Mouse (Mus musculus): ENCODE results near the gene Cobl. TPM values are rescaled to one million over a fixed set of nuclear protein-coding genes. Genes with fewer than 3 reads are reported as not detected.

The Cobl gene
- not detected in 2 replicates for total RNA-seq (2015; ENCODE audit: low replicate concordance)
- 2.3 TPM in 1 of 2 replicates, not detected in the other for total RNA-seq (2017; ENCODE audit: low replicate concordance)

DNA sequence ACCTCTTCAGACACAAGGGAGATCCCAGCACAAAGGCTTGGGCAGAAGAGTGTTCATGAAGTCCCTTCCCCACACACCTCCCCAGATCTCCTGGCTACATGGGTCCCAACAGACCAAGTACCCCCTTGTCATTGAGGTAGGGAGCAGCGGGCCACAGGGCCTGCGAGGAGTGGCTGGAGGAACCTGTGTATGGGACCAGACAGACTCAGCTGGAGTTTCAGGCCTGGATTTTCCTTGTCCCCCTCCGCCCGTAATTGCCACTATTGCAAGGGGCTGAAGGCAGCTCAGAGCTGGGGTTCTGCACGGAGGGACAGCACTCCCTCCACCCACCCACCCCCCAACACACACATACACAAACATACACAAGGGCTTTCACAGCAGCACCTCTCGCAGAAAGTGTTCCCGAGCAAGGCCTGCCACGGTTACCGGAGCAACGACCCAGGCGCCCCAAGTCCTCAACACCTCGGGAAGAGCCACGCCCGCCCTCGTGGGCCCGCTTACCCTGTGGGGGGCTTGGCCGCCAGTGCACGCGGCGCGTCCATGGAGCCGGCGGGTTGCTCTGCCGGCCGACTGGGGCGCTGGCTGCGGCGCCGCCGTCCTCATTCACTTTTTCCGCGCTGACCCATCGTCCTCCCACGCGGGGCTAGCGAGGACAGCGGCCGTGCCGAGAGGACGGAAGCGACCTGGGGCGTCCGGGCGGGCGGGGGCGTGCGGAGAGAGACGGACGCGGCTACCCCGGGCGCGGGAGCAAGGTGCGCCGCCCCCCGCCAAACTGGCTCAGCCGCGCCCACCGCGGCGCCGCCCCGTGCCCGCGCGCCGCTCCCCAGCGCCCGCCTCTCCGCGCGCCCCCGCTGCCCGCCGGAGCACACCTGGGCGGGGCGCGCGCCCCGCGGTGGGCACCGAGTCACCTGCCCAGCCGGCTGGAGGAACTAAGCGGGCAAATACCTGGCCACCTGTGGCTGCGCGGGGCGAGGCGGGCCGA, at the start of gene Cobl:
TSS of gene Cobl (minus strand) at position 780 of the 982 bp plus-strand sequence.
- ATAC-seq (replicated peaks; ENCODE audit: low FRiP score, poor library complexity, severe bottlenecking), result no peak

GRCm38 (mm10) chr11:12513796-12514195, 49.0 kb upstream of the Cobl start:
- no peak for ATAC-seq (replicated peaks; ENCODE audit: low FRiP score, poor library complexity, severe bottlenecking)

GRCm38 (mm10) chr11:12506371-12506890, 41.7 kb upstream of the Cobl start:
- ATAC-seq (replicated peaks; ENCODE audit: low FRiP score, poor library complexity, severe bottlenecking), result no peak

DNA sequence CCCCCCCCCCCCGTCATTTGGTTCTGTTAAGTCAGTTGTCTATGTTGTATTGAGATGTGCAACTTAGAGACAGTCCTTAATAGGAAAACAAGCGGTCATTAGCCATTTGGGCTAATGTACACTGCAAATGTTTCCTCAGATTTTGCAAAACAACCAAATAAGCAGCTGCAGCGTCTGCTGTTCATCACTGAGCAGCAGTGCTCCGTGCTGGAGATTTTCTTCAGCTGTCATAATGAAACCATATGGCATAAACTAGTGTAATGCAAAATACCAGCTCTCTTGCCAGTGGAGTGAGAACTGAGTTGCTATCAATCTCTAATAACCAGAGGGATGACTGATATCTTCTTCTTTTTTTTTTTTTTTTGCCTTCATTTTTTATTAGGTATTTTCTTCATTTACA, 39.0 kb upstream of the Cobl start:
- no peak for ATAC-seq (replicated peaks; ENCODE audit: low FRiP score, poor library complexity, severe bottlenecking)

DNA sequence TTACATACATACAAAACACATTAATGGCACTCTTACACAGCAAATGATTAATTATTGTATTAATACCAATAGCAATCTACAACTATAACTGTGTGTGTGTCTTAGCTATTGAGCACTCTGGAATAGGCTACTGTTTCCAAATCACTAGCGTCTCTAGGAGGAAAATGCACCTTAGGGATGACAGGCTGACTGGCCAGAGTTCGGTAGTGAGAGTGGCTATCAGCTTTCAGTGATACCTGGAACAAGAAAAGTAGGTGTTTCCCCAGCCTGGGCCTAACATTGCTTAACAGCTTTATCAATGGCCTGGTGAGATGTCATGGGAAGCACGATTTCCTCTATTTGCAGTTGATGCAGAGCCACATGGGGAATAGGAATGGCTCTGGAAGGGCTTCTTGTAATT, 37.0 kb upstream of the Cobl start:
- no peak for ATAC-seq (replicated peaks; ENCODE audit: low FRiP score, poor library complexity, severe bottlenecking)

DNA sequence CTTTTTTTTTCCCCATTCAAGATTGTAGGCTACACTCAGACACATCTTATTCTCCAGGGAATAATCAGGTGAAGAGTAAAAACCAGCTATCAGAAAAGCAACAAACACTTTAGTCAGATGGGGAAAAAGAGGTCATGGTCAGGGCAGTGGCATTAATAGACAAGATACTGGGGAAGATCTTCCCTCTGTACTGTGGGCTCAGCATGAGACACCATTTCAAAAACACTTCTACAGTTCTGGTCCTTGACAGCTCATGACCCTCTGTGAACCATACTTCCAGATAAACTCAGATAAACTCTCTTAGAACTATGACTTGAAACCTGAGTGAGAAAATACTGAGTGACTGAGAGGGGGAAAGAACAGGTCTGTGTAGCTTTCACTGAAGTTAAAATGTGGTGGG, 29.0 kb upstream of the Cobl start:
- no peak for ATAC-seq (replicated peaks; ENCODE audit: low FRiP score, poor library complexity, severe bottlenecking)

- ATAC-seq (replicated peaks; ENCODE audit: low FRiP score, poor library complexity, severe bottlenecking), result no peak
Measured at GRCm38 (mm10) chr11:12479856-12480403, 15.2 kb upstream of the Cobl start.

- no peak for ATAC-seq (replicated peaks; ENCODE audit: low FRiP score, poor library complexity, severe bottlenecking)
Measured at GRCm38 (mm10) chr11:12474299-12474935, 9.7 kb upstream of the Cobl start.

DNA sequence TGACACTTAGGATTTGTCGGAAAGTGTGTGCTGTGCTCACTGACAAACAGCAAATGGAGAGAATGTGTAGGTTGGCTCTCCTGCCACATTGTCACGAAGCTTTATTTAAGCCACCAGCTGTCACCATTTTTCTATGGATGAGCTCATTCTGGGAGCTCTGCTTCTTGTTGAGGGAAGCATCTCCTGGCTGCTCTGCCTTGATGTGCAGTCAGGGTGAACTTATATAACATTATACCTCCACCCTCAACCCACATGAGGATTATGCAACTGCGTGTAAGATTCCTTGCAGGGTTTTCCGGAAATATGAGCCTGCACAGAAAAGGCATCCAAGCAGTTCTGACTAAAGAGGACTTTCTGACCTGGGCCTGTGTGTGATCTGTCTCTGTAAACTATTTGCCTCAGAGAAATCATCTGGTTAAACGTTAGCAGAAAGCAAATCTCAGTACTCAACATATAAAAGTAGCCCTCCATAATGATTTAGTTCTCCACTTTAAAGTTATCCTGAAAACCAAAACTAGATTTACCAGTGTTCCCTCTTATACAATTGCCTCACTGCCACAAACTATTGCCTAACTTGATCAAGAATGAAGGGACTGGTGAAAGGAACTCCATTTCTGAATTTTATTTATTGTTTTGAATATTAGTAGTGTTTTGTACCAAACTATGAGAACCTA, 9.0 kb upstream of the Cobl start:
- ATAC-seq (replicated peaks; ENCODE audit: low FRiP score, poor library complexity, severe bottlenecking), result no peak

DNA sequence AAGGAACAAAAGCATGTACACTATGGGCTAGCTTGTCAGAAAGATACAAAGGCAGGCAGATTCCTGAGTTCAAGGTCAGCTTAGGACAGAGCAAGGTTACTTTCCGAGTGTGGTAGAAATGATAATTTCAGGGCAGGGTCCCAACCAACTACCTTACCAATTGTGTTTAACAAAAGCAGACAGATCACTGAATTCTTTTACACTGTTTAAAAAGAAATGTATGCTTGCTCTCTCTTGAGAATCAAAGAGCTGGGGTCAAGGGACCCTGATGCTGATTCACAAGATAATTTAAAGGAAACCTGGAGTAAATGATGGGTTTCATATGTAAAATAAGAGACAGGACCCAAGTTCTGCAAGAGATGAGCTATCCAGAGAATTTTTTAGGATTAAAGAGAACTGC, 4.9 kb upstream of the Cobl start:
- no peak for ATAC-seq (replicated peaks; ENCODE audit: low FRiP score, poor library complexity, severe bottlenecking)

GRCm38 (mm10) chr11:12468661-12469060, 3.9 kb upstream of the Cobl start:
- no peak for ATAC-seq (replicated peaks; ENCODE audit: low FRiP score, poor library complexity, severe bottlenecking)

GRCm38 (mm10) chr11:12467836-12468235, 3.1 kb upstream of the Cobl start:
- no peak for ATAC-seq (replicated peaks; ENCODE audit: low FRiP score, poor library complexity, severe bottlenecking)

- ATAC-seq (replicated peaks; ENCODE audit: low FRiP score, poor library complexity, severe bottlenecking), result no peak
Measured at GRCm38 (mm10) chr11:12467217-12467616, 2.5 kb upstream of the Cobl start.

DNA sequence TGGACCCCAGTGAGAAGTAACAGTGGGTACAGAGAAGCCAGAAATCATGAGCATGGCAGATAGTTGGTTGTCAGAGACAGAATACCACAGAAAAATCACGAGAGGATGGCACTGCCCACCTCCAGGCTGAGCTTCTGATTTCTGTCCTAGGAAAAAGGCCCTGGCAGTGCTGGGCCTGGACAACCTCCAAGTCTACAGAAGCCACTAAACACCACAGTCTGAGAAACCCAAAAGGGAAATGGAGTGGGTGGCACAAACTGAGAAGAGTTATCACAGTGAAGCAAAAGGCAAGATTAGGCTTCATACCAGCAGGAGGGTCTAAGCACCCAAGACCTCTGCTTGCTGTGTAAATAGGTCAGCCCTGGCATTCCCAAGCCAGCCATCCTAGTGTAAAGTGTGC, 1.8 kb upstream of the Cobl start:
- ATAC-seq (replicated peaks; ENCODE audit: low FRiP score, poor library complexity, severe bottlenecking), result no peak

- ATAC-seq (replicated peaks; ENCODE audit: low FRiP score, poor library complexity, severe bottlenecking), result no peak
Measured at GRCm38 (mm10) chr11:12465229-12465628, 469 bp upstream of the Cobl start.

DNA sequence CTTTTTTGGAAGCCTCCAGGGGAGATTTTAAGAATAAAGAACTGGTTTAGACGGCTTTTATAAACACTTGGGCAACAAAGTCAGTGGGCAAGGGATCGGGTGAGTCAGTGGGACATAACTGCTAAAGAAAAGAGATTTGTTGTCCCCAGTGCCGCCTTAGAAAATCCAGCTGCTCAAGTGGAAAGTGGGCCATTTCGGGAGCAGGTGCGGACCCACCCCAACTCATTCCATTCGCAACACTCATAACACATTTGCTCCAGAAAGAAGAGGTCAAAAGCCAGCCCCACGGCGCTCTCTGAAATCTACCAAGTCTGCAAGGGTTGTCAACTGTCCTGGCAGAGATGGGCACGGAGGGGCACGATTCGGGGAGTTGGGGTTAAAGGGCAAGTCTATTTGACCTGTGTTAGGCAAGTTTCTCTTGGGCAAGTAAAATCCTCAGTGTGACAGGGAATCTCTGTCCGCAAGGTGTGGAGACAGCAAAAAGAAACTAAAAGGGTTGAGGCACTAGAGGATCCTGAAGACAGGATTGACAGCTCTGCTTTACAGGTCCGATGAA, 1.1 kb downstream of the Cobl start:
- no peak for ATAC-seq (replicated peaks; ENCODE audit: low FRiP score, poor library complexity, severe bottlenecking)

- no peak for ATAC-seq (replicated peaks; ENCODE audit: low FRiP score, poor library complexity, severe bottlenecking)
Measured at GRCm38 (mm10) chr11:12459781-12460581, 4.8 kb downstream of the Cobl start.

- ATAC-seq (replicated peaks; ENCODE audit: low FRiP score, poor library complexity, severe bottlenecking), result no peak
Measured at GRCm38 (mm10) chr11:12458814-12459213, 5.9 kb downstream of the Cobl start.

- no peak for ATAC-seq (replicated peaks; ENCODE audit: low FRiP score, poor library complexity, severe bottlenecking)
Measured at GRCm38 (mm10) chr11:12458392-12458791, 6.4 kb downstream of the Cobl start.
